Mouse (Mus musculus) ES-E14 (cell line): Measurements from ENCODE around the gene Vmn1r184. TPM values are rescaled to one million over a fixed set of nuclear protein-coding genes. Genes with fewer than 3 reads are reported as not detected.
"Not testable (repeated sequence)": the region's sequence is repeated elsewhere in the genome, so short reads cannot be mapped to it uniquely, and the experiment has no call there.

Experiments used
- DNase-seq: peaks from one replicate; pipeline ENCODE4 v3.0.0-alpha.2; 2013; ENCODE audit warnings: low read depth, low spot score
- H3K27ac ChIP-seq: 2 replicates; pipeline ENCODE4 v1.5.1; 2012; ENCODE audit warnings: low read depth, mild to moderate bottlenecking, low read length, moderate library complexity, mixed read lengths; ENCODE audit not compliant: poor library complexity, insufficient read depth, severe bottlenecking
- H3K36me3 ChIP-seq: 2 replicates; pipeline ENCODE4 v1.6.1; 2012; ENCODE audit warnings: mild to moderate bottlenecking, low read length, moderate library complexity, mixed read lengths; ENCODE audit not compliant: control insufficient read depth, poor library complexity, insufficient read depth, severe bottlenecking
- H3K4me1 ChIP-seq, 2 experiments: fragments of 150-350 bp in 1 of 2; sonication (generic) in 1 of 2; 2 replicates each; pipeline ENCODE4 v1.6.1; 2012; ENCODE audit warnings: low read length in 2 of 2, mild to moderate bottlenecking in 1 of 2, mixed read lengths in 1 of 2; ENCODE audit not compliant: control insufficient read depth in 2 of 2, insufficient read depth in 2 of 2, poor library complexity in 1 of 2
- H3K4me3 ChIP-seq, 2 experiments: fragments of 150-350 bp in 1 of 2; sonication (generic) in 1 of 2; 2 replicates each; pipeline ENCODE4 v1.5.1; 2012; ENCODE audit warnings: low read length in 2 of 2, low read depth in 1 of 2, mild to moderate bottlenecking in 1 of 2, mixed read lengths in 1 of 2; ENCODE audit not compliant: insufficient read depth in 1 of 2, poor library complexity in 1 of 2, severe bottlenecking in 1 of 2
- H3K9ac ChIP-seq: 2 replicates; pipeline ENCODE4 v1.6.1; 2012; ENCODE audit warnings: low read depth, mild to moderate bottlenecking, low read length, mixed read lengths; ENCODE audit not compliant: poor library complexity, insufficient read depth, severe bottlenecking
- H3K9me3 ChIP-seq: fragments of 150-350 bp; sonication (generic); 2 replicates; pipeline ENCODE4 v1.6.1; 2012; ENCODE audit warnings: low read depth, mild to moderate bottlenecking, low read length; ENCODE audit not compliant: control insufficient read depth, insufficient read depth
- in situ Hi-C, 2 experiments: fragments of 600-800 bp; cut with MboI; formaldehyde crosslinking; loops; one replicate each; pipeline ENCODE4 v1.15.1; 2025; ENCODE audit warnings: low sequenced_read_pairs in 2 of 2, inconsistent platforms in 1 of 2; ENCODE audit not compliant: unreplicated experiment in 2 of 2
- total RNA-seq: library from RNA; depleted of rRNA; stranded (reverse); fragments of 300-350 nt; gene quantifications from 2 replicates; pipeline ENCODE4 v1.2.3, GENCODE M21; 2012; rRNA removed

Vmn1r184 gene
- total RNA-seq = not detected in 2 replicates

- not testable (repeated sequence) for H3K27ac ChIP-seq, H3K36me3 ChIP-seq, DNase-seq, H3K9me3 ChIP-seq, H3K4me3 ChIP-seq, H3K9ac ChIP-seq, H3K4me1 ChIP-seq
- in situ Hi-C loops = loop anchor here in 1 of 2 experiments (5.0 kb wide), 1 partner anchor 357 kb away; the partner anchor contains the start of gene Vmn1r185
Measured at GRCm38 (mm10) chr7:26260034-26260433, at the start of gene Vmn1r184. Vmn1r184 (plus strand) TSS chr7:26260334.

- H3K4me3 ChIP-seq, H3K36me3 ChIP-seq, in situ Hi-C loops, H3K9me3 ChIP-seq, H3K4me1 ChIP-seq, H3K27ac ChIP-seq, DNase-seq, H3K9ac ChIP-seq: not testable (repeated sequence)
Measured at GRCm38 (mm10) chr7:26303429-26304166, 43.5 kb downstream of the Vmn1r184 start.

GRCm38 (mm10) chr7:26306926-26307325 lies 46.8 kb downstream of the Vmn1r184 start, which contains the start of gene Cyp2a4:
Cyp2a4 (plus strand) TSS chr7:26307169.
- H3K4me3 ChIP-seq, H3K27ac ChIP-seq, H3K9ac ChIP-seq, H3K36me3 ChIP-seq, DNase-seq, in situ Hi-C loops, H3K9me3 ChIP-seq, H3K4me1 ChIP-seq: not testable (repeated sequence)

GRCm38 (mm10) chr7:26311786-26312185 lies 51.7 kb downstream of the Vmn1r184 start:
- H3K36me3 ChIP-seq, in situ Hi-C loops, H3K9me3 ChIP-seq, DNase-seq, H3K27ac ChIP-seq, H3K9ac ChIP-seq, H3K4me1 ChIP-seq, H3K4me3 ChIP-seq: not testable (repeated sequence)

GRCm38 (mm10) chr7:26315194-26315593 lies 55.1 kb downstream of the Vmn1r184 start:
- H3K4me3 ChIP-seq, in situ Hi-C loops: not testable (repeated sequence)

GRCm38 (mm10) chr7:26315809-26316208 lies 55.7 kb downstream of the Vmn1r184 start:
- H3K9me3 ChIP-seq, H3K27ac ChIP-seq, H3K9ac ChIP-seq, DNase-seq, in situ Hi-C loops, H3K4me1 ChIP-seq, H3K4me3 ChIP-seq, H3K36me3 ChIP-seq: not testable (repeated sequence)

More at GRCm38 (mm10) chr7:26315194-26315593, 55.1 kb downstream of the Vmn1r184 start:
- not testable (repeated sequence) for DNase-seq, H3K9ac ChIP-seq, H3K4me1 ChIP-seq, H3K36me3 ChIP-seq, H3K27ac ChIP-seq, H3K9me3 ChIP-seq

Other genes with a start within 250 kb of the Vmn1r184 start
- gene Cyp2b13, start 198.8 kb upstream of the Vmn1r184 start, total RNA-seq = not detected in 2 replicates
- not detected in 2 replicates for gene Cyp2b9, start 86.9 kb upstream of the Vmn1r184 start, total RNA-seq
- 0.27 TPM in 1 of 2 replicates, not detected in the other for gene Cyp2a4, start 46.8 kb downstream of the Vmn1r184 start, total RNA-seq
- 0.13 and 0.53 TPM in 2 replicates for gene Nlrp9c, start 143.4 kb downstream of the Vmn1r184 start, total RNA-seq
- 1.8 and 3.3 TPM in 2 replicates for gene Nlrp4a, start 174.8 kb downstream of the Vmn1r184 start, total RNA-seq